Mouse (Mus musculus) frontal cortex, postnatal 14 days (tissue): ENCODE results near the gene Rhox4e.
"Not testable (repeated sequence)": the region's sequence is repeated elsewhere in the genome, so short reads cannot be mapped to it uniquely, and the experiment has no call there.

Source experiments
- DNase-seq, 2 experiments: peaks; one replicate each; pipeline ENCODE4 v3.0.0; 2022; ENCODE audit warnings: low spot score in 2 of 2

Rhox4e gene

GRCm38 (mm10) chrX:37557112-37557511, at the start of gene Rhox4e:
Gene Rhox4e, plus strand, starts transcription at chrX:37557412.
- DNase-seq: not testable (repeated sequence)

- not testable (repeated sequence) for DNase-seq
Observed at GRCm38 (mm10) chrX:37514059-37514458, 43.2 kb upstream of the Rhox4e start, which contains the start of gene Rhox4d. Gene Rhox4d, plus strand, starts transcription at chrX:37514359.

GRCm38 (mm10) chrX:37530152-37530551, 27.1 kb upstream of the Rhox4e start, which contains the start of gene Rhox2e:
Gene Rhox2e, plus strand, starts transcription at chrX:37530452.
- DNase-seq: not testable (repeated sequence)

- DNase-seq: not testable (repeated sequence)
Observed at GRCm38 (mm10) chrX:37541719-37542118, 15.5 kb upstream of the Rhox4e start, which contains the start of gene Rhox3e. Gene Rhox3e, plus strand, starts transcription at chrX:37542019.

GRCm38 (mm10) chrX:37571105-37571504, 13.9 kb downstream of the Rhox4e start, which contains the start of gene Rhox2f:
Gene Rhox2f, plus strand, starts transcription at chrX:37571405.
- DNase-seq: not testable (repeated sequence)

GRCm38 (mm10) chrX:37572638-37573037, 15.4 kb downstream of the Rhox4e start:
- not testable (repeated sequence) for DNase-seq

- DNase-seq: not testable (repeated sequence)
Observed at GRCm38 (mm10) chrX:37580692-37581091, 23.5 kb downstream of the Rhox4e start, which contains the start of gene Rhox3f. Gene Rhox3f, plus strand, starts transcription at chrX:37580992.

GRCm38 (mm10) chrX:37607604-37608003, 50.4 kb downstream of the Rhox4e start, which contains the start of gene Rhox4f:
Gene Rhox4f, minus strand, starts transcription at chrX:37607704.
- not testable (repeated sequence) for DNase-seq
